Mouse (Mus musculus) ES-Bruce4 (cell line): ENCODE measurements around the gene Kcnj5.

Source experiments
- CTCF ChIP-seq: IDR thresholded peaks from one replicate; pipeline ENCODE4 v1.8.1; 2011; ENCODE audit warnings: low read depth, low read length
- EP300 ChIP-seq: IDR thresholded peaks from 2 replicates; pipeline ENCODE4 v1.6.1; 2011; ENCODE audit warnings: low read depth, low read length; ENCODE audit not compliant: insufficient read depth

- TF ChIP-seq EP300, result no peak
- no peak for TF ChIP-seq CTCF
Observed at GRCm38 (mm10) chr9:32312208-32312607, 31.9 kb downstream of the Kcnj5 start.
